Mouse (Mus musculus) lung, postnatal 25 days (tissue): ENCODE measurements at regions not wholly inside any gene's neighbourhood (a gene's known extent, or its start where the extent isn't known, plus 50 kb on each side); places are given as distances from the start of the nearest gene placed in this dataset.

Source experiments
- DNase-seq: peaks from one replicate; pipeline ENCODE4 v3.0.0; 2022; ENCODE audit warnings: low spot score

DNA sequence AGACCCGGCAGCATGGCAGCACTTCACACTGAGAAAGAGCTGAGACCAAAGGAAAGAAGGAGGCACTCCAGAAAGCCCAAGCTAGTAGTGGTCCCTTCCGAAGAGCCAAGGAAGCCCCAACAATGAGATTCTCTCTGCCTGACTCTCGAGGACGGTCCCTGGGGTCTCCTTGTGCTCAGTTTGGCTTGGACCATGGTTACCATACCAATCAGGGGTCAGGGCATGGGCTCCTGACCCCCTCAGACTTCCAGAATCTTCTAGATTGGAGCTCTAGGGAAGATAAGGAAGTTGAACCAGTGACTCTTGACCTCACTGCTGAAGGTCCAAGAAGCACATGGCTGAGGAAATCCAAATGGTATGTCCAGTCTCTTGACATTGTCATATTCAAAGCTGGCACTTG lies 53.0 kb upstream of the Cplx2 start:
- DNase-seq: no peak

GRCm38 (mm10) chr13:54318601-54319000 lies 52.5 kb upstream of the Cplx2 start:
- no peak for DNase-seq

DNA sequence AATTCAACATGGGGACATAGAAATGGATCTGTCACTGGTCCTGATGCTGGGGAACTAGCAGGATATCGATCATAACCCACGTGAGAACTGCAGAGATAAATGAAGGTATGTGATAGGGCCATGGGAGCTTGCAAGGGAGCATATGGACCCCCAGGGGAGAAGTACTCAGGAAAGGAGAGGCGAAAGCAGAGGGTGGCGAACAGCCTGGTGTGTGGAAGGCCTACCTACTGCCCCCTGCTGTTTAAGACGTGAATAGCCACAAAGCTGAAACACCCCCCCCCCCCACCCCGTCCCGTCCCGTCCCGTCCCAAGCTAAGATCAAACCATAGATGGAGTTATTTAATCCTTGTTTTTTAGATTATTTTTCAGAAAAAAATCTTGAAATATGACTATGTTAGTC lies 50.9 kb upstream of the Cplx2 start:
- no peak for DNase-seq

DNA sequence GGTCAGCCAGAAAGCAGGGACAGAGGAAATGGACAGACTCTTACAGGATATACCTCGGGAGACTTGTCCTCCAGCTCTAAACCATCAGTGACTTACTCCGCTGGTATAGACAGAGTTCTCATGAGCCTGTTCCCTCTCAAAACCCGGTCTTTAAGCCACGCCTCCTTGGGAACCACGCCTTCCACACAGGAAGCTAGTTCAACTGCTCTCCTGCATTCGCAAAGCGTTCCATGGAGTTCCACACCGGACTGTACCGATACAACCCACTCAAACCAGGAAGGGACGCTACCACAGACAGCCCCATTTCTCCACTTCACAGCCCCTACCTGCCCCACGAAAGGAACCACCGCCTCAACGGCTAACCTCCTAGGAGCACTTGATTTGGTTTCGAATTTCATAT lies 50.1 kb upstream of the Cplx2 start:
- DNase-seq: no peak
